Mouse (Mus musculus) megakaryocyte, embryonic 14.5 days (primary cell): ENCODE measurements around the gene Kcnh3.

Experiments used
- FLI1 ChIP-seq: IDR thresholded peaks from 2 replicates; pipeline ENCODE4 v1.6.1; 2012; ENCODE audit warnings: low read length, inconsistent platforms, mixed read lengths
- GATA1 ChIP-seq: IDR thresholded peaks from 3 replicates; pipeline ENCODE4 v1.6.1; 2012; ENCODE audit warnings: mixed read lengths, low read length, inconsistent platforms, borderline replicate concordance

GRCm38 (mm10) chr15:99254477-99255005, 29.9 kb downstream of the Kcnh3 start:
- no peak for TF ChIP-seq GATA1
- TF ChIP-seq FLI1, result no peak
